Mouse (Mus musculus) heart, postnatal 0 days (tissue): ENCODE measurements around the gene Rsph6a. TPM values are rescaled to one million over a fixed set of nuclear protein-coding genes. Genes with fewer than 3 reads are reported as not detected.

Experiments
- ATAC-seq: fragments of 200-750 bp; cut with Nextera tagmentation; 2 replicates; pipeline ENCODE4 v1.8.0; 2017; ENCODE audit warnings: low read depth, moderate number of reproducible peaks, moderate library complexity; ENCODE audit not compliant: insufficient read depth
- DNase-seq: peaks from one replicate; pipeline ENCODE4 v3.0.0-alpha.2; 2016; ENCODE audit warnings: low spot score
- H3K27ac ChIP-seq: fragments of 300-500 bp; sonication (generic); 2 replicates; pipeline ENCODE4 v1.5.1; 2014; ENCODE audit warnings: low read depth, mild to moderate bottlenecking
- H3K27me3 ChIP-seq: fragments of 300-500 bp; sonication (generic); 2 replicates; pipeline ENCODE4 v1.6.1; 2014; ENCODE audit warnings: low read length, mixed read lengths; ENCODE audit not compliant: control insufficient read depth, insufficient read depth
- H3K36me3 ChIP-seq: fragments of 300-500 bp; sonication (generic); replicated peaks from 2 replicates; pipeline ENCODE4 v1.6.1; 2014; ENCODE audit warnings: low read length, mixed read lengths; ENCODE audit not compliant: control insufficient read depth, insufficient read depth
- H3K4me1 ChIP-seq: fragments of 300-500 bp; sonication (generic); 2 replicates; pipeline ENCODE4 v1.6.1; 2014; ENCODE audit warnings: antibody characterized with exemption; ENCODE audit not compliant: control insufficient read depth, insufficient read depth
- H3K4me2 ChIP-seq: fragments of 300-500 bp; sonication (generic); 2 replicates; pipeline ENCODE4 v1.6.1; 2014; ENCODE audit warnings: low read depth, mild to moderate bottlenecking, low read length, moderate library complexity
- H3K4me3 ChIP-seq: fragments of 300-500 bp; sonication (generic); 2 replicates; pipeline ENCODE4 v1.5.1; 2014; ENCODE audit warnings: low read depth, low read length
- H3K9ac ChIP-seq: fragments of 300-500 bp; sonication (generic); replicated peaks from 2 replicates; pipeline ENCODE4 v1.6.1; 2014; ENCODE audit warnings: low read depth, low read length, mixed read lengths
- H3K9me3 ChIP-seq: fragments of 300-500 bp; sonication (generic); replicated peaks from 2 replicates; pipeline ENCODE4 v1.6.1; 2016; ENCODE audit warnings: low read length; ENCODE audit not compliant: control insufficient read depth
- CTCF ChIP-seq: IDR thresholded peaks from 2 replicates; pipeline ENCODE4 v1.5.1; 2016; ENCODE audit warnings: antibody characterized with exemption, control low read depth, low read depth
- EP300 ChIP-seq: IDR thresholded peaks from 2 replicates; pipeline ENCODE4 v1.6.1; 2016; ENCODE audit warnings: antibody characterized with exemption, low read depth
- WGBS: fragments of 180-500 bp; shearing (Covaris S2); extraction: QIAGEN DNeasy Blood & Tissue Kit; methylation state at CpG from one replicate; pipeline ENCODE4 v1.1.7; 2014; 5-methylcytosine and 5-hydroxymethylcytosine counted together
- polyA plus RNA-seq: library from polyadenylated mRNA; unstranded; fragments of >200 nt; fragmentation: Nextera tagmentation; extraction: Ambion mirVana; gene quantifications from 2 replicates; pipeline ENCODE4 v1.2.1, GENCODE M21; 2015
- total RNA-seq: library from RNA; depleted of rRNA; stranded (reverse); fragments of >200 nt; gene quantifications from 2 replicates; pipeline ENCODE4 v1.2.3, GENCODE M21; 2014; ENCODE audit warnings: low replicate concordance

The Rsph6a gene
- total and polyA plus RNA-seq, 2 experiments from 2014 or later = not detected

DNA sequence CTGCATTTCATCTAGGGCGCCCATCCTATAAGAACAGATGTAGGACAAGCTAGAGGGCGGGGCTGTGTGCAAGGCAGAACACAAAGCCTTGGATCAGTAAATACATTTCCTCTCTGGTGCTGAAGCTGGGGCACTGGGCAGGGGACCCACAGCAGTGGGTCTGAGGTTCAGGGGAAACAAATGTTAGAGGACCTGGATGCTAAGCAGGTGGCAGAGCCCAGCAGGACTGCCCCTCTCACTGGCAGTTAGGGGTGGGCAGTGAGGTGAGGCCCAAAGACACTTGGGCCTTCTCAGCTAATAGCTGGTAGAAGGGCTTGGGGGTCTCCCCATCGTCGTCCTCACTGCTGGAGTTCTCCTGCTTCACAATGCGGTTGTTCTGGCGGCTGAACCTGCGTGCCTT lies 44.3 kb downstream of the Rsph6a start:
- no peak for DNase-seq
- Histone ChIP-seq H3K27me3 (no peaks in the 10 kb centered on the region), H3K4me3 (no peak overlapping the region), H3K4me1 (peaks cover 29% of the 10 kb centered on the region), H3K4me2 (no peak overlapping the region), H3K36me3 (no peaks in the 10 kb centered on the region), H3K9me3 (no peaks in the 10 kb centered on the region), H3K9ac (no peak overlapping the region), H3K27ac (no peak overlapping the region)
- WGBS = 77% methylated on average over 7 of the region's 7 CpGs
- ATAC-seq = no peak
- no peak for TF ChIP-seq EP300
- no peak for TF ChIP-seq CTCF

DNA sequence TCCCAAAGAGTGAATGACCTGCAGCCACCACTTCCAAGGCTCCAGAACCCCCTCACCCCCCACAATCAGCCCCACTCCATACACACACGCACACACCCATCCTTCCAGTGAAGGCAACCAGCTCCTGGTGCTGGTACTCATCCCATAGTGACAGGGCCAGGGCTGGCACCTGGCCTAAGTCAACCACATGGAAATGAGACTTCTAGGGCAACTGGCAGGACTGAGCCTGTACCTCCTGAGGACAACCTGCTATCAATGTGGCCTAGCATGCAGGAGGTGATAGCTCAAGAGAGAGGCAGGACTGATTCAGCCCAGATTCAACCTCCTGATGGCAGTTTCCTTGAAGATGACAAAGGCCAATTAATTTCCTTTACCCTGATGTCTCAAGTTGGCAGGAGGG lies 45.8 kb downstream of the Rsph6a start:
- DNase-seq (no peak), ATAC-seq (no peak)
- Histone ChIP-seq H3K27ac (no peak overlapping the region), H3K9me3 (no peaks in the 10 kb centered on the region), H3K4me3 (no peak overlapping the region), H3K9ac (no peak overlapping the region), H3K4me2 (no peak overlapping the region), H3K4me1 (peaks cover 29% of the 10 kb centered on the region), H3K27me3 (no peaks in the 10 kb centered on the region), H3K36me3 (no peaks in the 10 kb centered on the region)
- WGBS = 69% methylated on average over 1 of the region's 1 CpGs
- no peak for TF ChIP-seq EP300
- no peak for TF ChIP-seq CTCF

DNA sequence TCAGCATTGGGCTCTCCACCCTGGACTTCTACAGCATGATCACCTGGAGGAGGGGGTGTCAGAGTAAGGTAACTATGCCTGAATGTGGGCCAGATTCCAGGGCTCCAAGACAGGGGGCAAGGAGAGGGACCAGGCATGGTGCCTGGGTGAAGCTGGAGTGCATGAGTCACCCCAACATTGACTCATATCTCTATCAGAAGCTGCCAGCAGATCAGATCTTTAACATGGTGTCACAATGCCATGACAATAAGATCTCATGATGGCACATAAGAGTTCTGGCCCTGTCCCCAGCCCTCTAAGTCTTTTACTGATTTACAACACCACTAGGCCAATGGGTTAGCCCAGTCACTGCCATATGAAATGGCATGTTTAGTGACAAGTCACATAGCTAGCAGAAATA lies 49.3 kb downstream of the Rsph6a start:
- Histone ChIP-seq H3K4me1 (peaks cover 7% of the 10 kb centered on the region; the same call in 1 of the 2 replicates), H3K27ac (no peak overlapping the region), H3K4me2 (no peak overlapping the region), H3K9me3 (no peaks in the 10 kb centered on the region), H3K36me3 (no peaks in the 10 kb centered on the region), H3K9ac (no peak overlapping the region), H3K27me3 (no peaks in the 10 kb centered on the region), H3K4me3 (no peak overlapping the region)
- ATAC-seq (no peak), DNase-seq (no peak)
- TF ChIP-seq CTCF (no peak), EP300 (no peak)

DNA sequence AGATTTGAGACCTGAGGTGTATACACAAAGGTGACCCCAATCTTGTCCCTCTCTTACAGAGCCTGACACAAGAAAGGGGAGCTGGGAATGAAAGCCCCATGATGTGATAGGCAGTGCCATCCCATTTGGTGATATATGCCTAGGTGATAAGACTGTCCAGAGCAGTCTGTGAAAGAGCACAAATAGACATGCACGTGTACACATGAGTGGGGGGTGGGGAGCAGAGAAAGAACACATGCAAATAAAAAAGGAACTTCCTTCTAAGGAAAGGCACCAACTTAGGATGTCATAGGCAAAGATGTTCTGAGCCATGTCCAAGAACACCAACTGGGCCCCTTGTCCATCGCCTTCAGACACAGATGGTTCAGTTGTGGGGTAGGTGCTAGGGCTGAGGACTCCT lies 50.0 kb downstream of the Rsph6a start:
- WGBS = 61% methylated on average over 2 of the region's 2 CpGs
- H3K27me3 ChIP-seq = no peaks in the 10 kb centered on the region
- H3K36me3 ChIP-seq = no peaks in the 10 kb centered on the region
- no peak overlapping the region for H3K4me2 ChIP-seq
- H3K4me3 ChIP-seq = no peak overlapping the region
- DNase-seq (no peak), ATAC-seq (no peak)
- no peaks in the 10 kb centered on the region for H3K9me3 ChIP-seq
- TF ChIP-seq CTCF = no peak
- no peak for TF ChIP-seq EP300
- peaks cover 7% of the 10 kb centered on the region; the same call in 1 of the 2 replicates for H3K4me1 ChIP-seq
- H3K9ac ChIP-seq = no peak overlapping the region
- H3K27ac ChIP-seq = no peak overlapping the region

DNA sequence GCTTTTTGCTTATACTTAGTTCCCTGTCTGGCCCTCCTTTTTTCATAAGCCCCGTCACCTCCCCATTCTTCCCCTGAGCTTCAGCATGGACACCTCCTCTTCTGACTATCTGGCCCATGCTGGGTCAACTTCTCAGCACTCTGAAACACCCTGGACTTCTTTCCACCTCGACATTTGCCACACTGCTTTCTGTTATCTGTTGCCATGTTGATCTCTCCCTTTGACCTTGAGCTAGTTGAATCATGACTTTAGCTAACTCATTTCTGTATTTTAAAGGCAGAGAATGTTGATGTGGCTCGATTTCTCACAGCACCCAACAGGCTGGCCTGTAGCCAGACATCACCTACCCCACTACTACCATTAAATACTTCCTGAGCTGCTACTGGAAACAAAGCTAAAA lies 52.9 kb downstream of the Rsph6a start:
- peaks cover 7% of the 10 kb centered on the region; the same call in 1 of the 2 replicates for H3K4me1 ChIP-seq
- no peaks in the 10 kb centered on the region for H3K9me3 ChIP-seq
- H3K27ac ChIP-seq = no peak overlapping the region
- no peaks in the 10 kb centered on the region for H3K27me3 ChIP-seq
- no peak for DNase-seq
- no peak overlapping the region for H3K4me2 ChIP-seq
- no peak for TF ChIP-seq CTCF
- TF ChIP-seq EP300 = no peak
- H3K9ac ChIP-seq = no peak overlapping the region
- no peaks in the 10 kb centered on the region for H3K36me3 ChIP-seq
- no peak overlapping the region for H3K4me3 ChIP-seq
- 41% methylated on average over 3 of the region's 3 CpGs for WGBS
- no peak for ATAC-seq

DNA sequence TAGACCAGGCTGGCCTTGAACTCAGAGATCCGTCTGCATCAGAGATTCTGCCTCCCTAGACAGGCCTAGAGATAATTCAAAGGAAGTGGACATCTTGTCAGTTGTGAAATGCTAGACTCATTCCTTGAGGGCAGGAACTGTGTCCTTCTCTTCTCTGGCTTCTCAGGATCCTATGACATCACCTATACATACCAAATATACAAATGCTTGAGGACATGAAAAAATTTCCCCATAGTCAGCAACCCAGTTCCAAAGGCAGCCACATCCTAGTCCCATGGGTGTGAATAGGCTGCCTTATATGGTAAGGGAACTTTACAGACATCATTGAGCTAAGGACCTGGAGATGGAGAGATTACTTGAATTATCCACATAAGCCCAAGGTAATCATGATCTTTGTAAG lies 55.1 kb downstream of the Rsph6a start:
- ATAC-seq (no peak), DNase-seq (no peak)
- H3K4me1 ChIP-seq = peaks cover 7% of the 10 kb centered on the region; the same call in 1 of the 2 replicates
- H3K36me3 ChIP-seq = no peaks in the 10 kb centered on the region
- no peak overlapping the region for H3K4me3 ChIP-seq
- H3K27me3 ChIP-seq = no peaks in the 10 kb centered on the region
- no peak overlapping the region for H3K27ac ChIP-seq
- H3K4me2 ChIP-seq = no peak overlapping the region
- no peak for TF ChIP-seq EP300
- TF ChIP-seq CTCF = no peak
- no peak overlapping the region for H3K9ac ChIP-seq
- WGBS = 89% methylated on average over 1 of the region's 1 CpGs
- no peaks in the 10 kb centered on the region for H3K9me3 ChIP-seq
